Mouse (Mus musculus) hindbrain, embryonic 13.5 days (tissue): ENCODE measurements around the gene Sec63. TPM values are rescaled to one million over a fixed set of nuclear protein-coding genes. Genes with fewer than 3 reads are reported as not detected.

ENCODE experiments used
- ATAC-seq: fragments of 200-750 bp; cut with Nextera tagmentation; 2 replicates; pipeline ENCODE4 v1.8.0; 2017; ENCODE audit warnings: moderate TSS enrichment; ENCODE audit not compliant: low FRiP score
- H3K27ac ChIP-seq: fragments of 300-500 bp; sonication (generic); 2 replicates; pipeline ENCODE4 v1.5.1; 2015; ENCODE audit warnings: inconsistent platforms, mild to moderate bottlenecking, moderate library complexity
- H3K27me3 ChIP-seq: fragments of 300-500 bp; sonication (generic); 2 replicates; pipeline ENCODE4 v1.6.1; 2015; ENCODE audit warnings: mild to moderate bottlenecking, inconsistent platforms
- H3K36me3 ChIP-seq: fragments of 300-500 bp; sonication (generic); 2 replicates; pipeline ENCODE4 v1.6.1; 2015; ENCODE audit warnings: mild to moderate bottlenecking, inconsistent platforms
- H3K4me1 ChIP-seq: fragments of 300-500 bp; sonication (generic); replicated peaks from 2 replicates; pipeline ENCODE4 v1.6.1; 2015; ENCODE audit warnings: inconsistent platforms
- H3K4me2 ChIP-seq: fragments of 300-500 bp; sonication (generic); 2 replicates; pipeline ENCODE4 v1.6.1; 2015; ENCODE audit warnings: inconsistent platforms, mild to moderate bottlenecking, moderate library complexity
- H3K4me3 ChIP-seq: fragments of 300-500 bp; sonication (generic); 2 replicates; pipeline ENCODE4 v1.5.1; 2015; ENCODE audit warnings: mild to moderate bottlenecking, inconsistent platforms
- H3K9ac ChIP-seq: fragments of 300-500 bp; sonication (generic); 2 replicates; pipeline ENCODE4 v1.6.1; 2015; ENCODE audit warnings: mild to moderate bottlenecking, inconsistent platforms
- H3K9me3 ChIP-seq: fragments of 300-500 bp; sonication (generic); 2 replicates; pipeline ENCODE4 v1.6.1; 2016; ENCODE audit warnings: inconsistent platforms
- WGBS: fragments of 180-500 bp; shearing (Covaris S2); methylation state at CpG from one replicate; pipeline ENCODE4 v1.1.7; 2015; 5-methylcytosine and 5-hydroxymethylcytosine counted together
- polyA plus RNA-seq: library from polyadenylated mRNA; unstranded; fragments of >200 nt; fragmentation: Nextera tagmentation; extraction: Ambion mirVana; gene quantifications from 2 replicates; pipeline ENCODE4 v1.2.1, GENCODE M21; 2015

Sec63 gene
- polyA plus RNA-seq, 1 experiment from 2014 or later: 23.7 TPM

GRCm38 (mm10) chr10:42856574-42856973, 95.3 kb downstream of the Sec63 start:
- Histone ChIP-seq H3K4me3 (no peak overlapping the region), H3K9ac (no peak overlapping the region), H3K4me2 (no peak overlapping the region), H3K4me1 (peaks cover 28% of the 10 kb centered on the region), H3K36me3 (no peaks in the 10 kb centered on the region), H3K27me3 (0 out of 2 replicates have a peak, but pooled peaks cover 2% of the 10 kb centered on the region), H3K27ac (no peak overlapping the region), H3K9me3 (no peaks in the 10 kb centered on the region)
- 96% methylated on average over 9 of the region's 9 CpGs for WGBS
- ATAC-seq: no peak

DNA sequence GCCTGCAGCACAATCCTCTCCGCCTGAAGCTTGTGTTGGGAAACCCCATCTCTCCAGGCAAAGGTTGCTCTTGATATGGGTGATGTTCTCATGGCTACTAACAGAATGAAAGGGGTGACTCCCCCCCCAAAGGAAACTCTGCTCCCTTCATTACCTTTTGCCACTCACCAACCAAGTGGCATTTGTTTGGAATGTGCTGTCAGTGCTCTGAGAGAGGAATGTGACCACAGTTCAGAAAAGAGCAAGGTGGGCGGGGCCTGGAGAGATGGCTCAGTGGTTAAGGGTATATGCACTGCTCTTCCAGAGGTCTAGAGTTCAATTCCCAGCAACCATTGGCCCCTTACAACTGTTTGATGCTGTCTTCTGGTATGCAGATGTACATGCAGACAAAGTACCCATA, 95.7 kb downstream of the Sec63 start:
- WGBS: 96% methylated on average over 2 of the region's 2 CpGs
- Histone ChIP-seq H3K4me1 (peaks cover 31% of the 10 kb centered on the region), H3K4me2 (no peak overlapping the region), H3K9ac (no peak overlapping the region), H3K9me3 (no peaks in the 10 kb centered on the region), H3K27me3 (0 out of 2 replicates have a peak, but pooled peaks cover 7% of the 10 kb centered on the region), H3K4me3 (no peak overlapping the region), H3K36me3 (no peaks in the 10 kb centered on the region), H3K27ac (no peak overlapping the region)
- no peak for ATAC-seq

DNA sequence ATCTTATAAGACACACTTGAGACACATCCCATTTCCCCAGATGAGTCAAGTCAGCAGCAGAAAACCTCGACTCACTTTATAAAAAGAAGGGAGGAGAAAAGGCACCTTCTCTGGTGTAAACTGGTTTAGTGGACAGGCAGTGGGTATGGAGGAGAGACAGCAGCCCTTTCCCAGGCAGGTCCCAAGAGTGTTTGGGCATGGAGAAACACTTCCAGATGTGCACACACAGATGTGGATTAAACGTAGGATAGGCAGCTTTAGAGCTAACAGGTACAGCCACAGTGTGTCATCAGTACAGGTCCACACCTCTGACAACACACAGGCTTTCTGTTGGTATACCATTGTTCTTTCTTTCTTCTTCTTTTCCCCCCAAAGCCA, 98.5 kb downstream of the Sec63 start:
- 48% methylated on average over 2 of the region's 2 CpGs for WGBS
- Histone ChIP-seq H3K9ac (0 out of 2 replicates have a peak overlapping the region, but pooled peaks have one; percentile 25), H3K9me3 (no peaks in the 10 kb centered on the region), H3K27ac (peak overlapping the region; percentile 89), H3K27me3 (0 out of 2 replicates have a peak, but pooled peaks cover 7% of the 10 kb centered on the region), H3K4me1 (peaks cover 55% of the 10 kb centered on the region), H3K4me2 (peak overlapping the region; percentile 58), H3K4me3 (peak overlapping the region; percentile 41; the same call in 1 of the 2 replicates), H3K36me3 (no peaks in the 10 kb centered on the region)
- ATAC-seq: no peak

DNA sequence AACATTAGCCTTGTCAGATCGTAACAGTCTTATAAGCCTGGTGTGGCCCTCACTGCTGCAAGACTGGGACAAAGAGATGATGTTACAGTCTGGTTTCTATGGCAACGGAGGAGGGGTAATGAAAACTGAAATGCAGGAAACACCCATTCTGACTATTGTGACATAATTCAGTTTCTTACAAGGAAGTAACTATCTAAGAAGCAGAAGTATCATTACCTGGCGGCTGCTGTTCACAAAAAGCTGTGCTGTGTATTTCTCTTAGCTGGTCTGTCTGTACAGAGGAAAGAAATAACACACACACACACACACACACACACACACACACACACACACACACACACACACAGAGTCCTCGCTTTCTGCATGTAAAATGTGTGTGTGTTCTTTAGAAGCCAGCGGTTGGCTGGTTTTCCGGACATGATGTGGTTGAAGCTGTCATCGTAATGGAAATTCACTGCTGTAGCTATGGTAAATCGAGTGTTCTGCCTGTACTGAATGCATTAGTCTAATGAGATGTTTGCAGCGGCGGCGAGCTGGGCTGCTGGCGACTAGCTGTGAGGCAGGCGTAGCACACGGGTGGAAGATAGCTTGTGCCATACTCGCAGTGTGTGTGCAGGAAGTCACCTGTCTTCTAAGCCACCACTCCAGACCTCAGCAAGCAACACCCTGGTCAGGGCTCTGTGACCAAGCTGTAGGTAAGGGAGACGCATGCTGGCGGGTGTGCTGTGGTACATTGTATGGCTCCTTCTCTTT, 99.0 kb downstream of the Sec63 start, which contains the start of gene Scml4:
Gene Scml4, plus strand, starts transcription at position 212 of the 753 bp plus-strand sequence.
- no peaks in the 10 kb centered on the region for H3K9me3 ChIP-seq
- no peaks in the 10 kb centered on the region for H3K36me3 ChIP-seq
- peak within 1 kb of the TSS; percentile 58 for H3K9ac ChIP-seq
- ATAC-seq: peak; percentile 85
- 0 out of 2 replicates have a peak, but pooled peaks cover 9% of the 10 kb centered on the region for H3K27me3 ChIP-seq
- H3K4me1 ChIP-seq: peaks cover 55% of the 10 kb centered on the region
- H3K4me3 ChIP-seq: peak within 1 kb of the TSS; percentile 41
- WGBS: 27% methylated on average over 17 of the region's 17 CpGs
- peak within 1 kb of the TSS; percentile 89 for H3K27ac ChIP-seq
- peak within 1 kb of the TSS; percentile 58 for H3K4me2 ChIP-seq

DNA sequence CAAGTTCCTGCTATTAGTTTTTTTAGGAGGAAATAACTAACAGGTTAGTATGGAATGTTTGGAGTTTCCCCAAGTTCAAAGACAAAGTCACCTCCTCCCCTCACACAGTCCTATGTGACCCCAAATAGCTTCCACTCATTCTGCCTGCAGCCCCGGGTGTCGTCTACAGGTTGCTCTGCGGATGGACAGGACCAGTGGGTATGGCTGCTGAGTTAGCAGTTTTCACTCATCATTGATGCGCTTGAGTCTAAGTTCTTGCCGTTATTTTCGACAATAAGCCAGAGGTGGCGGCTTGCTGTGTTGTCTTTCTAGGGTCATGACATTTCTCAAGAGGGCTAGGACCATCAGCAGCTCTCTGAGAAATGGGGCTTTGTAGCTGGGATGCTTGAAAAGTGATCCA, 100.2 kb downstream of the Sec63 start:
- Histone ChIP-seq H3K4me3 (no peak overlapping the region), H3K4me1 (peaks cover 56% of the 10 kb centered on the region), H3K9me3 (no peaks in the 10 kb centered on the region), H3K27me3 (0 out of 2 replicates have a peak, but pooled peaks cover 11% of the 10 kb centered on the region), H3K36me3 (no peaks in the 10 kb centered on the region), H3K27ac (no peak overlapping the region), H3K9ac (no peak overlapping the region), H3K4me2 (peak overlapping the region; percentile 29)
- ATAC-seq: no peak
- WGBS: 74% methylated on average over 7 of the region's 7 CpGs

- no peak overlapping the region for H3K9ac ChIP-seq
- 0 out of 2 replicates have a peak, but pooled peaks cover 11% of the 10 kb centered on the region for H3K27me3 ChIP-seq
- H3K9me3 ChIP-seq: no peaks in the 10 kb centered on the region
- peaks cover 59% of the 10 kb centered on the region for H3K4me1 ChIP-seq
- H3K4me3 ChIP-seq: no peak overlapping the region
- no peak overlapping the region for H3K27ac ChIP-seq
- no peaks in the 10 kb centered on the region for H3K36me3 ChIP-seq
- H3K4me2 ChIP-seq: peak overlapping the region; percentile 29
- WGBS: 72% methylated on average over 13 of the region's 13 CpGs
- ATAC-seq: no peak
These were observed 100.9 kb downstream of the Sec63 start for GRCm38 (mm10) chr10:42862102-42862740.

- no peak overlapping the region for H3K27ac ChIP-seq
- H3K36me3 ChIP-seq: no peaks in the 10 kb centered on the region
- no peak overlapping the region for H3K9ac ChIP-seq
- H3K4me2 ChIP-seq: peak overlapping the region; percentile 55; the same call in 1 of the 2 replicates
- H3K4me1 ChIP-seq: peaks cover 62% of the 10 kb centered on the region
- no peak overlapping the region for H3K4me3 ChIP-seq
- 0 out of 2 replicates have a peak, but pooled peaks cover 11% of the 10 kb centered on the region for H3K27me3 ChIP-seq
- no peaks in the 10 kb centered on the region for H3K9me3 ChIP-seq
- 90% methylated on average over 4 of the region's 4 CpGs for WGBS
- no peak for ATAC-seq
These were observed 101.5 kb downstream of the Sec63 start for GRCm38 (mm10) chr10:42862806-42863205.

DNA sequence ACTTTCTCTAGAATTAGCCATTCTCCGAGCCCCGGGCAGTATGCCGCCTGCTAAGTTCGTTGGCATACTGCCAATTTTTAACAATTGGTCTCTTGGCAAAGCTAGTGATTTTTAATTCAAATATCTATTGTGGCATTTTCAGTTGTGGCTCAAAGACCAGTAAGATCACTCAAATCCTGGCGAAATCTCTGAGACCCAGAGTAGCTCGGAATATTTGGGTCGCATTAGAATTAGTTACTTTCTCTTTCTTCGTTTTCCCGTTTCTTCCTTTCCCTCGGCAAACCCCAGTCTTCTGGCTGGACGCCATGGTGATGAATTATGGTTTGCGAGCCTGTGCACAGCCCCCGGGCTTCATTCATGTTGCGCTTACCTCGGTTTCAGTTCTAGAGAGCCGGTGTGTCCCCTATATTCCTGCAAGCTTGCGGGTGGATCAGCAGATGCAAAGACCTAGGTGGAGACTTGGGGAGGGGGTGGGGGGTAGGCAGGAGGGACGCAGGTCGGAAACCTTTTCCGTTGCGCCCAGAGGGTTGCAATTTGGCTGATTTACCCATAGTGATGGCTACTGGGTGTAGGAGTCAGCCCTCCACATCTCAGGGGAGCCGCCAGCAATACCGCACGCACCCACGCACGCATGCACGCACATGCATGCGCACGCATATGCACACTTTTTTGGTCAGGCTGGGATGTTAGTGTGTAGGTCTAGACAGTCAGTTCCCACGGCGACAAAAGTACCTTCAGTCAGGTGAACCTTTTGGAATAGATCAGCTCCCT, 102.5 kb downstream of the Sec63 start:
- Histone ChIP-seq H3K9ac (peak overlapping the region; percentile 46; the same call in 1 of the 2 replicates), H3K9me3 (no peaks in the 10 kb centered on the region), H3K27me3 (0 out of 2 replicates have a peak, but pooled peaks cover 13% of the 10 kb centered on the region), H3K36me3 (no peaks in the 10 kb centered on the region), H3K27ac (peak overlapping the region; percentile 62), H3K4me2 (peak overlapping the region; percentile 55), H3K4me1 (peaks cover 62% of the 10 kb centered on the region), H3K4me3 (peak overlapping the region; percentile 29)
- 35% methylated on average over 31 of the region's 31 CpGs for WGBS
- peak; percentile 30; the same call in 1 of the 2 replicates for ATAC-seq

DNA sequence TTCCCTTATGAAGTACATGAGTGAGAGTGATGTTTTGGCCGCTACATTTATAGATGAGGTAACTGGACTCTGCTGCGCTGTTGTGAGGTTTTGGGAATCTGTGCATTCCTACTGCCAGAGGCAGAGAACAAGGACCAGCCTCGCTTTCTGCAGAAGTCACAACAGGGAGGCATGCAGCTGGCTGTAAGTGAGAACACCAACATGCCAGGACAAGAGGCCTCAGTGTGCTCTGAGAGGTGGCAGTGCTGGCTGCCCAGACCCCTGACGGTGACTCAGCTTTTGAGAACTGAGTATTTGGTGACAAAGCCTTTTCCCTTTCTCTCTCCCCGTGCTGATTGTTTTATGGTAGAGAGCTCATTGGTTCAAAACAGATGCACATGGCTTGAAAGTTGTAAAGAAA, 103.4 kb downstream of the Sec63 start:
- Histone ChIP-seq H3K27ac (peak overlapping the region; percentile 62; the same call in 1 of the 2 replicates), H3K4me2 (no peak overlapping the region), H3K9ac (no peak overlapping the region), H3K9me3 (no peaks in the 10 kb centered on the region), H3K27me3 (0 out of 2 replicates have a peak, but pooled peaks cover 13% of the 10 kb centered on the region), H3K4me3 (no peak overlapping the region), H3K4me1 (peaks cover 54% of the 10 kb centered on the region), H3K36me3 (no peaks in the 10 kb centered on the region)
- ATAC-seq: no peak
- 51% methylated on average over 5 of the region's 5 CpGs for WGBS

DNA sequence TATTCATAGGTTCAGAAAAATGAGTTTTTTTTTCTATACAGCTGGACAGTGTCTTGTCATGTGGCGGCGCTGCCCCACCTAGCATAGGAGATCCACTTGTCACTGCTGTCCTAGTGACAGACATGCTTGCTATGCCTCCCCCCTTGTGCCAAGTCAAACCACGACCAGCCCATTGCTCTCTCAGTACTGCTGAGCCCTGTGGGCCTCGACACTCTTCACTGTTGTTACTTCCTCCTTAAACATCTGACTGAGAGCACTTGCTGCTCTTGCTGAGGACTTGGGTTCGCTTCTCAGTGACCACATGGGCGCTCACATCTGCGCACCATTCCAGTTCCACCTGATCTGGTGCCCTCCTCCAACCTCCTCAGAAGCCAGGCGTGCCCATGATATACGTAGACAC, 107.1 kb downstream of the Sec63 start:
- Histone ChIP-seq H3K27ac (no peak overlapping the region), H3K9ac (no peak overlapping the region), H3K4me3 (no peak overlapping the region), H3K4me2 (no peak overlapping the region), H3K36me3 (no peaks in the 10 kb centered on the region), H3K4me1 (peaks cover 41% of the 10 kb centered on the region), H3K27me3 (0 out of 2 replicates have a peak, but pooled peaks cover 6% of the 10 kb centered on the region), H3K9me3 (no peaks in the 10 kb centered on the region)
- no peak for ATAC-seq
- WGBS: 90% methylated on average over 9 of the region's 9 CpGs

- H3K4me2 ChIP-seq: no peak overlapping the region
- no peak for ATAC-seq
- 0 out of 2 replicates have a peak, but pooled peaks cover 6% of the 10 kb centered on the region for H3K27me3 ChIP-seq
- H3K4me3 ChIP-seq: no peak overlapping the region
- peaks cover 31% of the 10 kb centered on the region for H3K4me1 ChIP-seq
- H3K27ac ChIP-seq: no peak overlapping the region
- no peaks in the 10 kb centered on the region for H3K9me3 ChIP-seq
- WGBS: 86% methylated on average over 6 of the region's 6 CpGs
- no peak overlapping the region for H3K9ac ChIP-seq
- no peaks in the 10 kb centered on the region for H3K36me3 ChIP-seq
These were observed 108.2 kb downstream of the Sec63 start for GRCm38 (mm10) chr10:42869467-42869866.
